Mouse (Mus musculus) testis, adult 10 weeks (tissue): ENCODE results near the gene Brd9. TPM values are rescaled to one million over a fixed set of nuclear protein-coding genes. Genes with fewer than 3 reads are reported as not detected.

ENCODE experiments used
- polyA plus RNA-seq: library from polyadenylated mRNA; stranded (reverse); fragments of 350-450 nt; fragmentation: Illumina TruSeq; extraction: RNeasy Lipid Tissue Mini Kit (QIAGEN cat#74804); gene quantifications from one replicate; pipeline ENCODE4 v1.2.3, GENCODE M21; 2014; ENCODE audit warnings: low read depth, low replicate concordance

Brd9 gene
- 42.1 TPM for polyA plus RNA-seq

GRCm38 (mm10) chr13:73937321-73938176 lies at the start of gene Brd9, which contains the start of gene Trip13:
Gene Brd9, plus strand, starts transcription at chr13:73937811.
Gene Trip13, minus strand, starts transcription at chr13:73937784.

DNA sequence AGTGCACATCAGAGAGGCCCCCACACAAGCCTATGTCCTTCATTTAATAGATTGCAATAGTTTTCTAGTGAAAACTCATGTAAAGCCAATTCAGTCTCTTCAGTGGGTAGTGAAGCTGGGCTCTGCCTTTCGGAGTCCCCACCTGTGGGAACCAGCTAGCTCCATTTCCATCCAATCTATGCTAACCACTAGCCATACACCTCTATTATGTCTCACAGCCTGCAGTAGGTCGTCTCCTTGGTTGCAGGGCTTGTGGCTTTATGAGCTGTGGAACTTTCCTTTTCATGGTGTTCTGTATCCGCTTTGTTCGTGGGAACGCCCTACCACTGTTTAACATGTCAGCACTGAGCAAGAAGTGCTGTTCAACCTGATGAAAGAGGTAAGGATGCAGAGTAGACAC lies 25.9 kb downstream of the Brd9 start, which contains the start of gene Zdhhc11:
Gene Zdhhc11, plus strand, starts transcription at position 301 of the 400 bp plus-strand sequence.

GRCm38 (mm10) chr13:74008948-74009718 lies 71.5 kb downstream of the Brd9 start, which contains the start of gene Tppp:
Gene Tppp, plus strand, starts transcription at chr13:74009407.

Other genes starting within 250 kb of the Brd9 start
- gene Slc6a19, start 232.9 kb upstream of the Brd9 start, polyA plus RNA-seq = 0.07 TPM
- gene Slc12a7, start 204.7 kb upstream of the Brd9 start, polyA plus RNA-seq = 1.7 TPM
- 0.90 TPM for gene Nkd2, start 90.2 kb upstream of the Brd9 start, polyA plus RNA-seq
- gene Trip13, start within 50 bp of the Brd9 start, polyA plus RNA-seq = 25.5 TPM
- 32.2 TPM for gene Zdhhc11, start 26.0 kb downstream of the Brd9 start, polyA plus RNA-seq
- 1.1 TPM for gene Tppp, start 71.6 kb downstream of the Brd9 start, polyA plus RNA-seq
- 186 TPM for gene Cep72, start 124.5 kb downstream of the Brd9 start, polyA plus RNA-seq
- 0.78 TPM for gene Slc9a3, start 183.6 kb downstream of the Brd9 start, polyA plus RNA-seq